Mouse (Mus musculus): Measurements from ENCODE around the gene Edem2. TPM values are rescaled to one million over a fixed set of nuclear protein-coding genes. Genes with fewer than 3 reads are reported as not detected.
"Not testable (repeated sequence)": the region's sequence is repeated elsewhere in the genome, so short reads cannot be mapped to it uniquely, and the experiment has no call there.

Edem2 gene
- polyA plus RNA-seq, 1 experiment from 2014 or later = 34.0 TPM

- Histone ChIP-seq H3K9me3 (ENCODE audit: control insufficient read depth, low read length) (no peaks in the 10 kb centered on the region), H3K9ac (ENCODE audit: low read depth, low read length) (no peak overlapping the region), H3K4me3 (ENCODE audit: low read depth, low read length) (no peak overlapping the region), H3K36me3 (ENCODE audit: control insufficient read depth, insufficient read depth, low read length) (no peaks in the 10 kb centered on the region), H3K4me1 (ENCODE audit: control insufficient read depth, insufficient read depth, low read length) (no peaks in the 10 kb centered on the region), H3K27me3 (replicated peaks; ENCODE audit: control insufficient read depth, insufficient read depth, low read length) (no peaks in the 10 kb centered on the region), H3K27ac (replicated peaks; ENCODE audit: low read depth, low read length) (no peak overlapping the region), H3K4me2 (ENCODE audit: low read depth, low read length) (no peak overlapping the region)
- DNase-seq (ENCODE audit: low spot score) = no peak
- WGBS = 70% methylated on average over 12 of the region's 12 CpGs
- ATAC-seq (ENCODE audit: low read depth) = 0 out of 2 replicates have a peak, but pooled peaks have one; percentile 9
Measured at GRCm38 (mm10) chr2:155742931-155743337, 13.7 kb upstream of the Edem2 start.

- Histone ChIP-seq H3K4me1 (ENCODE audit: control insufficient read depth, insufficient read depth, low read length) (no peaks in the 10 kb centered on the region), H3K27me3 (replicated peaks; ENCODE audit: control insufficient read depth, insufficient read depth, low read length) (no peaks in the 10 kb centered on the region), H3K27ac (replicated peaks; ENCODE audit: low read depth, low read length) (no peak overlapping the region), H3K9ac (ENCODE audit: low read depth, low read length) (no peak overlapping the region), H3K4me2 (ENCODE audit: low read depth, low read length) (no peak overlapping the region), H3K4me3 (ENCODE audit: low read depth, low read length) (no peak overlapping the region), H3K9me3 (ENCODE audit: control insufficient read depth, low read length) (no peaks in the 10 kb centered on the region), H3K36me3 (ENCODE audit: control insufficient read depth, insufficient read depth, low read length) (no peaks in the 10 kb centered on the region)
- ATAC-seq (ENCODE audit: low read depth) (no peak), DNase-seq (ENCODE audit: low spot score) (no peak)
- WGBS = 78% methylated on average over 11 of the region's 11 CpGs
Measured at GRCm38 (mm10) chr2:155742211-155742610, 12.9 kb upstream of the Edem2 start.

- H3K27ac ChIP-seq (replicated peaks; ENCODE audit: low read depth, low read length) = no peak overlapping the region
- H3K4me2 ChIP-seq (ENCODE audit: low read depth, low read length) = no peak overlapping the region
- H3K9me3 ChIP-seq (ENCODE audit: control insufficient read depth, low read length) = no peaks in the 10 kb centered on the region
- H3K9ac ChIP-seq (ENCODE audit: low read depth, low read length) = no peak overlapping the region
- ATAC-seq (ENCODE audit: low read depth) (no peak), DNase-seq (ENCODE audit: low spot score) (no peak)
- 74% methylated on average over 9 of the region's 9 CpGs for WGBS
- no peaks in the 10 kb centered on the region for H3K4me1 ChIP-seq (ENCODE audit: control insufficient read depth, insufficient read depth, low read length)
- no peaks in the 10 kb centered on the region for H3K36me3 ChIP-seq (ENCODE audit: control insufficient read depth, insufficient read depth, low read length)
- H3K4me3 ChIP-seq (ENCODE audit: low read depth, low read length) = no peak overlapping the region
- no peaks in the 10 kb centered on the region for H3K27me3 ChIP-seq (replicated peaks; ENCODE audit: control insufficient read depth, insufficient read depth, low read length)
Measured at GRCm38 (mm10) chr2:155737803-155738202, 8.5 kb upstream of the Edem2 start.

- H3K4me3 ChIP-seq (ENCODE audit: low read depth, low read length) = no peak overlapping the region
- 70% methylated on average over 6 of the region's 6 CpGs for WGBS
- H3K27ac ChIP-seq (replicated peaks; ENCODE audit: low read depth, low read length) = no peak overlapping the region
- H3K27me3 ChIP-seq (replicated peaks; ENCODE audit: control insufficient read depth, insufficient read depth, low read length) = no peaks in the 10 kb centered on the region
- DNase-seq (ENCODE audit: low spot score) = no peak
- H3K9me3 ChIP-seq (ENCODE audit: control insufficient read depth, low read length) = no peaks in the 10 kb centered on the region
- no peak overlapping the region for H3K4me2 ChIP-seq (ENCODE audit: low read depth, low read length)
- no peaks in the 10 kb centered on the region for H3K36me3 ChIP-seq (ENCODE audit: control insufficient read depth, insufficient read depth, low read length)
- H3K4me1 ChIP-seq (ENCODE audit: control insufficient read depth, insufficient read depth, low read length) = no peaks in the 10 kb centered on the region
- no peak overlapping the region for H3K9ac ChIP-seq (ENCODE audit: low read depth, low read length)
- no peak for ATAC-seq (ENCODE audit: low read depth)
Measured at GRCm38 (mm10) chr2:155736936-155737335, 7.7 kb upstream of the Edem2 start.

- 81% methylated on average over 5 of the region's 5 CpGs for WGBS
- not testable (repeated sequence) for H3K9ac ChIP-seq (ENCODE audit: low read depth, low read length); ATAC-seq (ENCODE audit: low read depth); H3K4me1 ChIP-seq (ENCODE audit: control insufficient read depth, insufficient read depth, low read length); H3K27ac ChIP-seq (replicated peaks; ENCODE audit: low read depth, low read length); DNase-seq (ENCODE audit: low spot score); H3K4me2 ChIP-seq (ENCODE audit: low read depth, low read length); H3K27me3 ChIP-seq (replicated peaks; ENCODE audit: control insufficient read depth, insufficient read depth, low read length); H3K9me3 ChIP-seq (ENCODE audit: control insufficient read depth, low read length); H3K36me3 ChIP-seq (ENCODE audit: control insufficient read depth, insufficient read depth, low read length); H3K4me3 ChIP-seq (ENCODE audit: low read depth, low read length)
Measured at GRCm38 (mm10) chr2:155735766-155736165, 6.5 kb upstream of the Edem2 start, which contains the start of gene Gm17581. TSS of gene Gm17581 (minus strand) at chr2:155735866.

GRCm38 (mm10) chr2:155735080-155735479, 5.8 kb upstream of the Edem2 start:
- 63% methylated on average over 5 of the region's 5 CpGs for WGBS
- H3K36me3 ChIP-seq (ENCODE audit: control insufficient read depth, insufficient read depth, low read length) = no peaks in the 10 kb centered on the region

GRCm38 (mm10) chr2:155728742-155729141, 533 bp downstream of the Edem2 start:
- WGBS = 8% methylated on average over 15 of the region's 15 CpGs
- peak overlapping the region; percentile 96 for H3K4me2 ChIP-seq (ENCODE audit: low read depth, low read length)

More at GRCm38 (mm10) chr2:155735080-155735479, 5.8 kb upstream of the Edem2 start:
- Histone ChIP-seq H3K27me3 (replicated peaks; ENCODE audit: control insufficient read depth, insufficient read depth, low read length) (no peaks in the 10 kb centered on the region), H3K4me1 (ENCODE audit: control insufficient read depth, insufficient read depth, low read length) (no peaks in the 10 kb centered on the region), H3K27ac (replicated peaks; ENCODE audit: low read depth, low read length) (no peak overlapping the region), H3K4me3 (ENCODE audit: low read depth, low read length) (no peak overlapping the region), H3K9ac (ENCODE audit: low read depth, low read length) (no peak overlapping the region), H3K9me3 (ENCODE audit: control insufficient read depth, low read length) (no peaks in the 10 kb centered on the region), H3K4me2 (ENCODE audit: low read depth, low read length) (no peak overlapping the region)
- DNase-seq (ENCODE audit: low spot score) = peak; percentile 14
- ATAC-seq (ENCODE audit: low read depth) = no peak

GRCm38 (mm10) chr2:155727764-155728395, 1.4 kb downstream of the Edem2 start:
- no peak for ATAC-seq (ENCODE audit: low read depth)
- Histone ChIP-seq H3K27me3 (replicated peaks; ENCODE audit: control insufficient read depth, insufficient read depth, low read length) (no peaks in the 10 kb centered on the region), H3K4me1 (ENCODE audit: control insufficient read depth, insufficient read depth, low read length) (peaks cover 7% of the 10 kb centered on the region), H3K4me2 (ENCODE audit: low read depth, low read length) (peak overlapping the region; percentile 96), H3K4me3 (ENCODE audit: low read depth, low read length) (no peak overlapping the region), H3K9me3 (ENCODE audit: control insufficient read depth, low read length) (no peaks in the 10 kb centered on the region), H3K27ac (replicated peaks; ENCODE audit: low read depth, low read length) (no peak overlapping the region), H3K36me3 (ENCODE audit: control insufficient read depth, insufficient read depth, low read length) (peaks cover 9% of the 10 kb centered on the region; the same call in 1 of the 2 replicates), H3K9ac (ENCODE audit: low read depth, low read length) (no peak overlapping the region)
- no peak for DNase-seq (ENCODE audit: low spot score)
- 80% methylated on average over 7 of the region's 7 CpGs for WGBS

More at GRCm38 (mm10) chr2:155728742-155729141, 533 bp downstream of the Edem2 start:
- ATAC-seq (ENCODE audit: low read depth) = no peak
- Histone ChIP-seq H3K4me3 (ENCODE audit: low read depth, low read length) (peak overlapping the region; percentile 77), H3K27ac (replicated peaks; ENCODE audit: low read depth, low read length) (no peak overlapping the region), H3K36me3 (ENCODE audit: control insufficient read depth, insufficient read depth, low read length) (0 out of 2 replicates have a peak, but pooled peaks cover 2% of the 10 kb centered on the region), H3K4me1 (ENCODE audit: control insufficient read depth, insufficient read depth, low read length) (peaks cover 7% of the 10 kb centered on the region), H3K9me3 (ENCODE audit: control insufficient read depth, low read length) (no peaks in the 10 kb centered on the region), H3K9ac (ENCODE audit: low read depth, low read length) (peak overlapping the region; percentile 72), H3K27me3 (replicated peaks; ENCODE audit: control insufficient read depth, insufficient read depth, low read length) (no peaks in the 10 kb centered on the region)
- no peak for DNase-seq (ENCODE audit: low spot score)

- no peak for DNase-seq (ENCODE audit: low spot score)
- no peak overlapping the region for H3K9ac ChIP-seq (ENCODE audit: low read depth, low read length)
- peaks cover 10% of the 10 kb centered on the region; the same call in 1 of the 2 replicates for H3K36me3 ChIP-seq (ENCODE audit: control insufficient read depth, insufficient read depth, low read length)
- no peak overlapping the region for H3K4me3 ChIP-seq (ENCODE audit: low read depth, low read length)
- no peak overlapping the region for H3K27ac ChIP-seq (replicated peaks; ENCODE audit: low read depth, low read length)
- ATAC-seq (ENCODE audit: low read depth) = no peak
- H3K4me2 ChIP-seq (ENCODE audit: low read depth, low read length) = no peak overlapping the region
- WGBS = 83% methylated on average over 7 of the region's 7 CpGs
- no peaks in the 10 kb centered on the region for H3K9me3 ChIP-seq (ENCODE audit: control insufficient read depth, low read length)
- peaks cover 7% of the 10 kb centered on the region for H3K4me1 ChIP-seq (ENCODE audit: control insufficient read depth, insufficient read depth, low read length)
- H3K27me3 ChIP-seq (replicated peaks; ENCODE audit: control insufficient read depth, insufficient read depth, low read length) = no peaks in the 10 kb centered on the region
Measured at GRCm38 (mm10) chr2:155726302-155726701, 3.0 kb downstream of the Edem2 start.

Data from embryonic facial prominence, embryonic 14.5 days (tissue).